Mouse (Mus musculus) megakaryocyte progenitor cell, adult 5-6 weeks (primary cell): ENCODE data around the gene Fgf8. TPM values are rescaled to one million over a fixed set of nuclear protein-coding genes. Genes with fewer than 3 reads are reported as not detected.

Source experiments
- ATAC-seq: replicated peaks from 2 replicates; pipeline ENCODE4 v1.8.0; 2016; ENCODE audit warnings: mild to moderate bottlenecking, moderate TSS enrichment, inconsistent platforms; ENCODE audit not compliant: poor library complexity
- total RNA-seq, 2 experiments: library from RNA; stranded (forward) in 1 of 2; stranded (reverse) in 1 of 2; fragments of 157-497, 149-512 nt in 1 of 2; fragments of 200-1000 nt in 1 of 2; gene quantifications; 2 replicates each; pipeline versions ENCODE4 v1.2.3 to v1.2.4; 2015 to 2017

Gene Fgf8
- total RNA-seq, 2 experiments from 2014 or later: not detected

DNA sequence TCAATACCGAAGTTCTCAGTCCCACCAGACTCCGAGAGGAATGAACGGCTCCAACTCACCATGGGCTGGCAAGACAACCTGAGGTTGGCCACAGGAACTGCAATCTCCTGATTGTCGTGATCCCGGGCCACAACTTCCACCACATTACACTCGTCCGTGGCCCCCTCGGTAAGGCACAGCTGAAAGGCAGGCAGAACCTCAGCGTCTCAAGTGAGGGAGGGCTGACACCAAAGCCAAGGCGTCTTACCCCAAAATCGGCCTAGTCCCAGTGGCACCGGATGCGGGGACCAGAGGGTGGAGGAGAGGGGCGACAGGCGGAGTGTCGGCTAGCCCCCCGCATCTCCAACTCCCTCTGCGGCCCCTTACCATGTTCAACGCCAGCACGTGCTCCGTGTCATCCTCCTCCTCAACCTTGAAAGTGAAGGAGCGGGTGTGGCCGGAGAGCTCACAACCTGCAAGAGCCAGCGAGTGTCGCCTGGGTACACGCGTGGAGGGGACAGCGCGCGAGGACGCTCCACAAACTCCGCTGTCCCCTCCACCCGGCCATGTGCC is 6.1 kb upstream of the Fgf8 start:
- peak; percentile 33 for ATAC-seq

DNA sequence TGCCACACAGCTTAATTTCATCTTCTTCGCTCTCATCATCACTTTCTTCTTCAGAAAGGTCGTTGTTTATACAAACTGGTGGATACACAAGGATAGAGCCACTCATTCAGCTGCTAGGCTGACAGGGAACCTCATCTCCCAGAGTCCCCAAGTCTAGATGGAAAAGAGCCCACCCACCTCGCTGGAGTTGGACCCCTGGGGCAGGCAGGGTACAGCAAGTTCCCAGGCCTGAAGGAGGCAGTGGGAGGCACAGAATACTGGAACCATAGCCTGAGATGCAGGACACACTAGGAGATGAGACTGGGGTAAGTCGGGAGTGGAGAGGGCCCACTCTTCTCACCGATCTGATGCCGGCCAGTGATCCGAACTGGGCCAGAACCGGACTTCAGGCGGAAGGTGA is 5.5 kb upstream of the Fgf8 start:
- ATAC-seq: no peak

GRCm38 (mm10) chr19:45747028-45747867 is 4.5 kb upstream of the Fgf8 start:
- peak; percentile 65 for ATAC-seq

DNA sequence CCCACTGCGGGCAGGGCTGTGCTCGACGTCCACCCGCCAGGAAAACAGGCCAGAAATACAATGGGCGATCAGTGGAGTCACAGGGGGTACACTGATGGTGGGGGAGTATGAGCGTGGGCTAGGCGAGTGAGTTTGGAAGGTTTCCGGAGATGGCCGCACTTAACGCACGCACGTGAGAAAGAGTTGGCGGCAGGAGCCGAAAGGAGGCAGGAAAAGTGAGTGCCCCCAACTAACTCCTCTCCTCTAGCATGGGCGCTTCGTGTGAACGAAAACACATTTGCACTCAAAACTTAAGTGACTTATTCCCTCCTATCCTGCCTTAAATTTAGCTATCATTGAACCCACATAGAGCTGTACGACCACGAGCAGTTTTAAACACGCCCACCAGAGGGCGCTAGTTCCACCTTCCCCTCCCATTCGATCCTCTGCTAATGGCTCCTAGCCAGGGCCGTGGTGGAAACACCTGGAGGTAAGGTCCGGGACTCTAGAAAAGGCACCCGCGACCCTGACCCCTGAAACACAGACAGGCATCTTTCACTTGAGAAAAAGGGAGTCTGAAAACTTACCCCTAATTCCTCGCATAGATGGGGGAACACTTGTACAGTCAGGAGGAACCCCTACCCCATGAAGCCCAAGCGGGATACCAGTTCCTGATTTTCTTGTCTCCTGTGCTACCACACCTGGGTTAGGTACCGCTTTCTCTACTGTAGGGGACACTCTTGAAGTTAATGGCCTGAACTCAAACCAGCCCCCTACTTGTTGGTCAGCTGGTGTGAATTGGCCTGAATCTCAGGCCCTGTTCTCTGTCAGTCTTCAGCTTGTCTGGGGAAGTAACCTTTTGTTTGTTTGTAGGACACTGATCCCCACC is 3.7 kb upstream of the Fgf8 start:
- peak; percentile 48 for ATAC-seq

GRCm38 (mm10) chr19:45745344-45746152 is 2.8 kb upstream of the Fgf8 start:
- ATAC-seq: no peak

DNA sequence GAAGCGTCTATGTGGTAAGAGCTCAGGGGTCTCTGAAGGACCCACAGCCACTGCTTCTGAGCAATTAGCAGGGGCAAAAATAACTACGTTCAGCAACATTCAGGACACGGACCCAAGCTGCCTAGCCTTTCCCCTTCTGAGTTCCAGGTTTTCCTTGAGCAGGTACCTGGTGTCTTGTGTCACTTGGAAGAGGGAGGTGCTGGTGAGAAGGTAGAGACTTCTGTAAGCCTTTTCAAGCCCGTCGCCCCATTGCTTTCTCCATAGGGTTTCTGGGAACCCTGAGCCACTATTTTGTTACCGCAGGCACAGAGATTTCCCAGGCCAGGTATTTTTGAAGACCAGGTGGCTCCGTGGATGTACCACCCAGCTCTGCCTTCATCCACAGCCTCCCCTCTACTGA is 904 bp upstream of the Fgf8 start:
- no peak for ATAC-seq

DNA sequence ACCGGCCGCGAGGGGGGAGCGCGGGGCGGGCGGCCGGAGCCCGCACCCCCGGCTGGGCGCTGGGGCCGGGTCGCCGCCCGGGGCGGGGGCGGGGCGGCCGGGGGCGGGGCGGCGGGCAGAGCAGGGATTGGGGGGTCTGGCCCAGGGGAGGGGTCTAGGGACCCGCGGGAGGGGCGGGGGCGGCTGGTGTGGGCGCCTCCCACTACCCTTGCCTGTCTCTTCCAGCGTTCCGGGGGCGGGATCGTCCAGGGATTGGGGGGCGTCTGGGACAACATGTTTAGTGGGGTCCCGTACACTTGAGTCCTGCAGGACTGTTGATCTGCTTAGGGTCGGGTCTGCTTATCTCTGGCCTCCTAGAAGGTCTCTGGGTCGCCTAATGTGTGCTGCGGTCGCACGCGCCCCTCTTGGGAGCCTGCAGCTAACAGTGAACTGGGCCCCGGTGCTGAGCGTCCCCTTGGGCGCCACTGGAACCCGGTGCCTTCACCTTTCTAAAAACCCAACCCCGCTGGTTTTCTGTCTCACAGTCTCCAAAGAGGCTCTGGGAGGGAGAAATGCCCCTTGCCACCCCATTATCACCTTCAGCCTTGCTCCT is 365 bp upstream of the Fgf8 start:
- no peak for ATAC-seq

- no peak for ATAC-seq
Measured at GRCm38 (mm10) chr19:45741431-45742217, 1.1 kb downstream of the Fgf8 start.

DNA sequence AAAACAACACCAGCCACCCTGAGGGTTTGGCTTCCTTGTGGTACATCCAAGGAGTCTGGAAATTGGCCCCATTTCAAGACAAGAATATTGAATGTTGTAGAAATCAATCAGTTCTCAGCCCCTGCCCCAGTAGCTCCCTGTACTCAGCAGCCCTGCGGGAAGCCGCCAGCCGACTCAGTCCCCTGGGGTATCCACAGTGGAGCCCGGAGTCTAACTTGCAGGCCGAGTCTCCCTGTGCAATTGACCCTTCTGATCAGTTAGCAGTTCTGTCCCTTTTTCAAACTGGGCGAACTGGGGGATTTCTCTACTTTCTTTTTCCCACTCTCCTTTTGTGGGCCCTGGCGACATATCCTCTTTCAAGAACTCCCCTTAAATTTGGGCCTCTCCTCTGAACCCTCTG is 1.9 kb downstream of the Fgf8 start:
- no peak for ATAC-seq

GRCm38 (mm10) chr19:45740233-45740632 is 2.5 kb downstream of the Fgf8 start:
- no peak for ATAC-seq

DNA sequence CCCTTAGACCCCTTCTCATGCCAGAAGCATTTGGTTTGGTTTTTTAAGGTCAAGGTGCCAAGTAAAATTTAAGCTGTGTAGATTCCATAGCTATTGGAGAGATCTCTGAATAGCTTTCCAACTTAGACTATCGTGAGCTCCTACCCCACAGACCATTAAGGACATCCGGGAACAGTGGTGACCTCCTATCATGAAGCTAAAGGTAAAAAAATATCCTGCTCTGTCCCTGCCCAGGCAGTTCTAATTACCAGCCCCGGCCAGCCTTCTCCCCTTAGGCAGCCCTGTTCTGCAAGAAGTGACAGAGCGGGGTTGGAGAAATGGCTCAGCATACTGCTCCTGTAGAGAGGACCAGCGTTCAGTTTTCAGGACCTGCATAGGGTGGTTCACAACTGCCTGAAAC is 4.2 kb downstream of the Fgf8 start:
- no peak for ATAC-seq

GRCm38 (mm10) chr19:45737846-45738484 is 4.8 kb downstream of the Fgf8 start:
- no peak for ATAC-seq

GRCm38 (mm10) chr19:45737208-45737845 is 5.4 kb downstream of the Fgf8 start:
- ATAC-seq: no peak

DNA sequence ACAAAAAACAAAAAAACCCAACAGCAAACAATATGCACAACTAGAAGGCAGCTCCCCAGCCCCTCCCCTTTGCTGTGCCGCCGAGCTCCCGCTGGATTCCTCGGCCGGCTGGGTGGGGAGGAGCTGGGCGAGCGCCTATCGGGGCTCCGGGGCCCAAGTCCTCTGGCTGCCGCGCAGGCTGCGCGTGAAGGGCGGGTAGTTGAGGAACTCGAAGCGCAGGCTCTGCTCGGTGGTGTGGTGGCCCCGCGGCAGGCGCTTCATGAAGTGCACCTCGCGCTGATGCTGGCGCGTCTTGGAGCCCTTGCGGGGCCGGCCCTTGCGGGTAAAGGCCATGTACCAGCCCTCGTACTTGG is 5.9 kb downstream of the Fgf8 start:
- ATAC-seq: peak; percentile 93

GRCm38 (mm10) chr19:45736241-45736640 is 6.5 kb downstream of the Fgf8 start:
- no peak for ATAC-seq

GRCm38 (mm10) chr19:45734762-45735161 is 8.0 kb downstream of the Fgf8 start:
- ATAC-seq: no peak

DNA sequence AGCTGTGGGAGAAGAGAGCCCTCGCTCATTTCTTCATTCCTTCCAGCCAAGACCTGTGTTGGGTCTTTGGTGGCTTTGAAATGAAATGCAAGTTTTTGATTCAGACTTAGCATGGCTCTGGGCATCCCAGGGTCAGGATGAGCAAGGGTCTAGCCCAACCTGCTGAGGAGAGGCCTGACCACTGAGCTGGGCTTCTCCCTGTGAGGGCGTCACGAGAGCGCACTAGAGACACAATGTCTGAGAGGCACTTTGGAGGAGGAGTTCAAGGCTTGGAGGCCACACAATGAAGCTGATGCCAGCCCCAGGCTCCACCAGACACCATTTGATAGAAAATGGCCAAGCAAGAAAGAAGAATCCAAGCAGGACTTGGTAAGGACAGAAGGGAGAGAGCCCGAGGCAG is 8.5 kb downstream of the Fgf8 start:
- no peak for ATAC-seq

- ATAC-seq: no peak
Measured at GRCm38 (mm10) chr19:45733564-45733963, 9.2 kb downstream of the Fgf8 start.

DNA sequence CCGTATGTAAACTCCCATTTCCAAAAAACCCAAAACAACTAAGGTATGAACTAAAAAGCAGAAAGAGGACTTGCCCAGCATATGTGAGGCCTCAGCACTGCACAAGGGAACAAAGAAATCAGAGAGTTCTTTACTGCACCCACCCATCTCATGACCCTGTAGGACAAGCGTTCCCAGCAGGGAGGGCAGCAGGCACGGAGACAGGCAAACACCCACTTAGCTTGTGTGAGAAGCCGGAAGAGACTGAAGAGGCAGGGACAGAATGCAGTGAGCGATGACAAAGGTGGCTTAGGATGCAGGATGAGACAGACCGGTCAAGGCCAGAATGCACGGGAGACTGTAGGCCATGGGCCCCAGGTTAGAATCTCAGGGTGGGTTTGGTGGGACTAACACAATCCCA is 11.1 kb downstream of the Fgf8 start:
- ATAC-seq: no peak
